Mouse (Mus musculus) erythroid progenitor cell, adult 5-6 weeks (primary cell): Measurements from ENCODE around the gene Maml3. TPM values are rescaled to one million over a fixed set of nuclear protein-coding genes. Genes with fewer than 3 reads are reported as not detected.

Source experiments
- ATAC-seq: replicated peaks from 2 replicates; pipeline ENCODE4 v1.8.0; 2016; ENCODE audit warnings: moderate number of reproducible peaks, mild to moderate bottlenecking, moderate TSS enrichment, inconsistent platforms; ENCODE audit not compliant: poor library complexity, low FRiP score, severe bottlenecking
- total RNA-seq, 2 experiments: library from RNA; stranded (forward) in 1 of 2; stranded (reverse) in 1 of 2; fragments of 150-400 nt in 1 of 2; fragments of 186-747, 209-891 nt in 1 of 2; gene quantifications; 2 replicates each; pipeline versions ENCODE4 v1.2.3 to v1.2.4; 2015 to 2017; ENCODE audit warnings: low replicate concordance in 2 of 2

The Maml3 gene
- total RNA-seq, 2 experiments from 2014 or later: 0.15 to 0.84 TPM

- no peak for ATAC-seq
Measured at GRCm38 (mm10) chr3:51773587-51773986, 331.3 kb downstream of the Maml3 start.

- no peak for ATAC-seq
Measured at GRCm38 (mm10) chr3:51771839-51772630, 332.8 kb downstream of the Maml3 start.

GRCm38 (mm10) chr3:51769196-51769595 is 335.7 kb downstream of the Maml3 start:
- no peak for ATAC-seq

GRCm38 (mm10) chr3:51765220-51765923 is 339.5 kb downstream of the Maml3 start:
- ATAC-seq: no peak

- no peak for ATAC-seq
Measured at GRCm38 (mm10) chr3:51764175-51764574, 340.7 kb downstream of the Maml3 start.

- no peak for ATAC-seq
Measured at GRCm38 (mm10) chr3:51762900-51763299, 342.0 kb downstream of the Maml3 start.

- ATAC-seq: no peak
Measured at GRCm38 (mm10) chr3:51759534-51759933, 345.3 kb downstream of the Maml3 start.

GRCm38 (mm10) chr3:51757032-51757431 is 347.8 kb downstream of the Maml3 start:
- no peak for ATAC-seq

- no peak for ATAC-seq
Measured at GRCm38 (mm10) chr3:51756283-51756682, 348.6 kb downstream of the Maml3 start.

GRCm38 (mm10) chr3:51753262-51753661 is 351.6 kb downstream of the Maml3 start:
- no peak for ATAC-seq

- ATAC-seq: no peak
Measured at GRCm38 (mm10) chr3:51751440-51751839, 353.4 kb downstream of the Maml3 start.

GRCm38 (mm10) chr3:51749812-51750481 is 354.9 kb downstream of the Maml3 start:
- ATAC-seq: no peak

- ATAC-seq: no peak
Measured at GRCm38 (mm10) chr3:51749421-51749811, 355.5 kb downstream of the Maml3 start.

GRCm38 (mm10) chr3:51748436-51749376 is 356.2 kb downstream of the Maml3 start:
- no peak for ATAC-seq

GRCm38 (mm10) chr3:51746816-51747215 is 358.1 kb downstream of the Maml3 start:
- no peak for ATAC-seq

- ATAC-seq: peak; percentile 44
Measured at GRCm38 (mm10) chr3:51745162-51745561, 359.7 kb downstream of the Maml3 start.

- peak; percentile 82 for ATAC-seq
Measured at GRCm38 (mm10) chr3:51744339-51744759, 360.5 kb downstream of the Maml3 start.

- peak; percentile 40 for ATAC-seq
Measured at GRCm38 (mm10) chr3:51742405-51742804, 362.5 kb downstream of the Maml3 start.

GRCm38 (mm10) chr3:51741824-51742223 is 363.1 kb downstream of the Maml3 start:
- no peak for ATAC-seq

GRCm38 (mm10) chr3:51739835-51740112 is 365.1 kb downstream of the Maml3 start:
- no peak for ATAC-seq
